Mouse (Mus musculus): ENCODE measurements around the gene Cryzl2. TPM values are rescaled to one million over a fixed set of nuclear protein-coding genes. Genes with fewer than 3 reads are reported as not detected.

Gene Cryzl2
- total and polyA plus RNA-seq, 3 experiments, result 0.04 to 0.12 TPM; not detected in 1

DNA sequence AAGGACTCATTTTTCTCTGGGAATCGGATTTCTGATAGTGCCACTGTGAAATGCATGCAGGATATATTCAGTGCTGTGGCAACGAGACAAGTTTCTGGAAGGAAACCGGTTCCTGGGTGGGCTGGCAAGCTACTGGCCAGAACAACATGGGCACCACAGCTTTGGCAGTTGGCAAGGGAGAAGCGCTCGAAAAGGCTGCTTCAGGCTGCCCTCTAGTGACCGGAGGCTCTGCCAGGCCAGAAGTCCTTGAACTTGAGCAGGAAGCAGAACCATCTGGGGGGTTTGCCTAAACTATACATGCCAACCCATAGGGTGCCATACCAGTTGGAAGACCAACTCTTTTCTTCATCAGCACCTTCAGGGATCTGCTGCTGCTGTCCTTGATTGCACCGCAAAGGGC, 12.1 kb upstream of the Cryzl2 start:
- DNase-seq (ENCODE audit: low read depth, low spot score), result no peak
- Histone ChIP-seq H3K4me3 (ENCODE audit: control insufficient read depth in 1 of 2, insufficient read depth in 1 of 2, low read depth in 2 of 2, low read length in 2 of 2) (no peak overlapping the region), H3K27ac (ENCODE audit: control insufficient read depth, low read depth, low read length) (no peak overlapping the region), H3K9me3 (replicated peaks; ENCODE audit: insufficient read depth, low read length) (no peaks in the 10 kb centered on the region), H3K4me1 (ENCODE audit: control insufficient read depth in 1 of 2, insufficient read depth in 2 of 2, low read length in 2 of 2) (peaks cover 4 to 37% of the 10 kb centered on the region in 2 experiments), H3K36me3 (ENCODE audit: control insufficient read depth in 1 of 2, insufficient read depth in 2 of 2, low read length in 2 of 2) (peaks cover 0 to 24% of the 10 kb centered on the region in 2 experiments; a peak in 2 of 4 replicates), H3K9ac (ENCODE audit: control insufficient read depth, low read depth, low read length, poor library complexity, severe bottlenecking) (no peak overlapping the region), H3K27me3 (ENCODE audit: control insufficient read depth in 1 of 2, insufficient read depth in 2 of 2, low read length in 2 of 2) (no peaks in the 10 kb centered on the region), H3K79me2 (ENCODE audit: control insufficient read depth, insufficient read depth, low read length, poor library complexity) (no peaks in the 10 kb centered on the region; the same call in 1 of the 2 replicates)
- TF ChIP-seq MYB (IDR thresholded peaks at IDR 0.05; ENCODE audit: low read depth, low read length) (no peak), TAL1 (IDR thresholded peaks at IDR 0.05; ENCODE audit: low read length) (no peak), ETS1 (IDR thresholded peaks at IDR 0.05; ENCODE audit: low read depth, low read length) (no peak), ZC3H11A (IDR thresholded peaks at IDR 0.05; ENCODE audit: low read depth, low read length) (peak; percentile 40; the same call in 1 of the 2 replicates), MAZ (IDR thresholded peaks at IDR 0.05; ENCODE audit: low read depth, low read length) (no peak), RAD21 (IDR thresholded peaks at IDR 0.05; ENCODE audit: low read depth, low read length) (peak; percentile 55), UBTF (IDR thresholded peaks at IDR 0.05; ENCODE audit: borderline replicate concordance, insufficient read depth, low read depth, low read length) (no peak), SMC3 (IDR thresholded peaks at IDR 0.05; ENCODE audit: low read depth, low read length) (peak; percentile 50), CHD2 (IDR thresholded peaks at IDR 0.05; ENCODE audit: low read length) (no peak), POLR2AphosphoS2 (IDR thresholded peaks at IDR 0.05; ENCODE audit: low read length) (no peak), TBP (IDR thresholded peaks at IDR 0.05; ENCODE audit: low read depth, low read length) (no peak), NRF1 (IDR thresholded peaks at IDR 0.05; ENCODE audit: insufficient read depth, low read depth, low read length, poor library complexity, severe bottlenecking) (no peak), CTCF (IDR thresholded peaks at IDR 0.05 in 2 of 3, conservative IDR thresholded peaks at IDR 0.05 in 1 of 3; ENCODE audit: control insufficient read depth in 1 of 3, insufficient read depth in 1 of 3, low read depth in 2 of 3, low read length in 3 of 3, poor library complexity in 1 of 3, severe bottlenecking in 1 of 3) (peak; percentile 25 to 70 (median 49)), RCOR1 (IDR thresholded peaks at IDR 0.05; ENCODE audit: low read depth, low read length) (no peak), EP300 (IDR thresholded peaks at IDR 0.05; ENCODE audit: low read depth in 1 of 2, low read length in 2 of 2) (no peak), POLR2AphosphoS5 (IDR thresholded peaks at IDR 0.05; ENCODE audit: borderline replicate concordance, low read depth, low read length) (no peak), MAX (IDR thresholded peaks at IDR 0.05; ENCODE audit: low read length) (no peak), HCFC1 (IDR thresholded peaks at IDR 0.05; ENCODE audit: low read depth, low read length) (no peak), ELF1 (IDR thresholded peaks at IDR 0.05; ENCODE audit: low read depth, low read length) (no peak), USF2 (IDR thresholded peaks at IDR 0.05; ENCODE audit: borderline replicate concordance in 1 of 2, insufficient read depth in 1 of 2, low read depth in 1 of 2, low read length in 2 of 2) (no peak), E2F4 (IDR thresholded peaks at IDR 0.05; ENCODE audit: borderline replicate concordance, low read depth, low read length) (no peak), ZKSCAN1 (IDR thresholded peaks at IDR 0.05; ENCODE audit: low read depth, low read length) (no peak), POLR2A (IDR thresholded peaks at IDR 0.05; ENCODE audit: control insufficient read depth in 1 of 2, insufficient read depth in 1 of 2, low read depth in 1 of 2, low read length in 2 of 2, poor library complexity in 1 of 2) (no peak), GATA1 (IDR thresholded peaks at IDR 0.05; ENCODE audit: low read depth, low read length) (no peak), MEF2A (IDR thresholded peaks at IDR 0.05; ENCODE audit: extremely low read depth, insufficient replicate concordance, low read depth, low read length, poor library complexity, severe bottlenecking) (no peak), KAT2A (conservative IDR thresholded peaks at IDR 0.05; ENCODE audit: low read depth, low read length) (no peak), NELFE (IDR thresholded peaks at IDR 0.05; ENCODE audit: low read depth, low read length) (no peak), SIN3A (IDR thresholded peaks at IDR 0.05; ENCODE audit: low read length) (no peak), JUND (IDR thresholded peaks at IDR 0.05; ENCODE audit: low read depth, low read length) (no peak)

Measured in MEL (cell line).